Mouse (Mus musculus): ENCODE results near the gene Cxcl13. TPM values are rescaled to one million over a fixed set of nuclear protein-coding genes. Genes with fewer than 3 reads are reported as not detected.

Gene Cxcl13
- polyA plus RNA-seq, 1 experiment from 2014 or later, result 20.1 TPM

- H3K9ac ChIP-seq (ENCODE audit: low read depth, low read length), result no peak overlapping the region
- no peak overlapping the region for H3K4me2 ChIP-seq (replicated peaks; ENCODE audit: low read depth)
- H3K36me3 ChIP-seq (ENCODE audit: control insufficient read depth, insufficient read depth), result no peaks in the 10 kb centered on the region
- no peaks in the 10 kb centered on the region for H3K27me3 ChIP-seq (replicated peaks; ENCODE audit: control insufficient read depth, insufficient read depth, low read length)
- no peak overlapping the region for H3K27ac ChIP-seq (ENCODE audit: low read depth, low read length)
- TF ChIP-seq CTCF (IDR thresholded peaks at IDR 0.05; ENCODE audit: low read depth), result no peak
- 74% methylated on average over 5 of the region's 5 CpGs for WGBS
- H3K4me3 ChIP-seq (ENCODE audit: low read depth, low read length), result no peak overlapping the region
- no peaks in the 10 kb centered on the region for H3K9me3 ChIP-seq (ENCODE audit: control insufficient read depth)
- no peak for ATAC-seq
- no peaks in the 10 kb centered on the region for H3K4me1 ChIP-seq (replicated peaks; ENCODE audit: control insufficient read depth, insufficient read depth, low read length)
Measured at GRCm38 (mm10) chr5:95935035-95935434, 21.7 kb upstream of the Cxcl13 start.

GRCm38 (mm10) chr5:95936068-95936467 lies 20.7 kb upstream of the Cxcl13 start:
- no peak for ATAC-seq
- Histone ChIP-seq H3K4me2 (replicated peaks; ENCODE audit: low read depth) (no peak overlapping the region), H3K9me3 (ENCODE audit: control insufficient read depth) (no peaks in the 10 kb centered on the region), H3K4me1 (replicated peaks; ENCODE audit: control insufficient read depth, insufficient read depth, low read length) (no peaks in the 10 kb centered on the region), H3K9ac (ENCODE audit: low read depth, low read length) (no peak overlapping the region), H3K4me3 (ENCODE audit: low read depth, low read length) (no peak overlapping the region), H3K27ac (ENCODE audit: low read depth, low read length) (no peak overlapping the region), H3K27me3 (replicated peaks; ENCODE audit: control insufficient read depth, insufficient read depth, low read length) (no peaks in the 10 kb centered on the region), H3K36me3 (ENCODE audit: control insufficient read depth, insufficient read depth) (no peaks in the 10 kb centered on the region)
- TF ChIP-seq CTCF (IDR thresholded peaks at IDR 0.05; ENCODE audit: low read depth), result no peak
- 54% methylated on average over 5 of the region's 5 CpGs for WGBS

GRCm38 (mm10) chr5:95937129-95937528 lies 19.6 kb upstream of the Cxcl13 start:
- ATAC-seq, result no peak
- Histone ChIP-seq H3K9me3 (ENCODE audit: control insufficient read depth) (no peaks in the 10 kb centered on the region), H3K9ac (ENCODE audit: low read depth, low read length) (no peak overlapping the region), H3K36me3 (ENCODE audit: control insufficient read depth, insufficient read depth) (no peaks in the 10 kb centered on the region), H3K27me3 (replicated peaks; ENCODE audit: control insufficient read depth, insufficient read depth, low read length) (no peaks in the 10 kb centered on the region), H3K27ac (ENCODE audit: low read depth, low read length) (no peak overlapping the region), H3K4me3 (ENCODE audit: low read depth, low read length) (no peak overlapping the region), H3K4me2 (replicated peaks; ENCODE audit: low read depth) (no peak overlapping the region), H3K4me1 (replicated peaks; ENCODE audit: control insufficient read depth, insufficient read depth, low read length) (no peaks in the 10 kb centered on the region)
- TF ChIP-seq CTCF (IDR thresholded peaks at IDR 0.05; ENCODE audit: low read depth), result no peak
- 53% methylated on average over 2 of the region's 2 CpGs for WGBS

- H3K9me3 ChIP-seq (ENCODE audit: control insufficient read depth), result no peaks in the 10 kb centered on the region
- H3K4me3 ChIP-seq (ENCODE audit: low read depth, low read length), result no peak overlapping the region
- no peak for ATAC-seq
- TF ChIP-seq CTCF (IDR thresholded peaks at IDR 0.05; ENCODE audit: low read depth), result peak; percentile 47
- no peak overlapping the region for H3K27ac ChIP-seq (ENCODE audit: low read depth, low read length)
- H3K4me2 ChIP-seq (replicated peaks; ENCODE audit: low read depth), result no peak overlapping the region
- no peaks in the 10 kb centered on the region for H3K4me1 ChIP-seq (replicated peaks; ENCODE audit: control insufficient read depth, insufficient read depth, low read length)
- WGBS, result 58% methylated on average over 11 of the region's 11 CpGs
- H3K36me3 ChIP-seq (ENCODE audit: control insufficient read depth, insufficient read depth), result no peaks in the 10 kb centered on the region
- no peaks in the 10 kb centered on the region for H3K27me3 ChIP-seq (replicated peaks; ENCODE audit: control insufficient read depth, insufficient read depth, low read length)
- H3K9ac ChIP-seq (ENCODE audit: low read depth, low read length), result no peak overlapping the region
Measured at GRCm38 (mm10) chr5:95938044-95938625, 18.6 kb upstream of the Cxcl13 start.

GRCm38 (mm10) chr5:95940682-95941221 lies 16.0 kb upstream of the Cxcl13 start:
- no peak overlapping the region for H3K9ac ChIP-seq (ENCODE audit: low read depth, low read length)
- H3K4me3 ChIP-seq (ENCODE audit: low read depth, low read length), result no peak overlapping the region
- H3K4me1 ChIP-seq (replicated peaks; ENCODE audit: control insufficient read depth, insufficient read depth, low read length), result no peaks in the 10 kb centered on the region
- TF ChIP-seq CTCF (IDR thresholded peaks at IDR 0.05; ENCODE audit: low read depth), result no peak
- H3K4me2 ChIP-seq (replicated peaks; ENCODE audit: low read depth), result no peak overlapping the region
- WGBS, result 24% methylated on average over 4 of the region's 4 CpGs
- H3K9me3 ChIP-seq (ENCODE audit: control insufficient read depth), result no peaks in the 10 kb centered on the region
- no peaks in the 10 kb centered on the region for H3K36me3 ChIP-seq (ENCODE audit: control insufficient read depth, insufficient read depth)
- ATAC-seq, result no peak
- no peak overlapping the region for H3K27ac ChIP-seq (ENCODE audit: low read depth, low read length)
- H3K27me3 ChIP-seq (replicated peaks; ENCODE audit: control insufficient read depth, insufficient read depth, low read length), result no peaks in the 10 kb centered on the region

- WGBS, result 75% methylated on average over 7 of the region's 7 CpGs
Measured at GRCm38 (mm10) chr5:95941562-95941961, 15.2 kb upstream of the Cxcl13 start.

More at GRCm38 (mm10) chr5:95941562-95941961, 15.2 kb upstream of the Cxcl13 start:
- H3K36me3 ChIP-seq (ENCODE audit: control insufficient read depth, insufficient read depth), result no peaks in the 10 kb centered on the region
- no peak overlapping the region for H3K4me3 ChIP-seq (ENCODE audit: low read depth, low read length)
- H3K27me3 ChIP-seq (replicated peaks; ENCODE audit: control insufficient read depth, insufficient read depth, low read length), result no peaks in the 10 kb centered on the region
- no peak for TF ChIP-seq CTCF (IDR thresholded peaks at IDR 0.05; ENCODE audit: low read depth)
- H3K4me1 ChIP-seq (replicated peaks; ENCODE audit: control insufficient read depth, insufficient read depth, low read length), result no peaks in the 10 kb centered on the region
- no peak overlapping the region for H3K27ac ChIP-seq (ENCODE audit: low read depth, low read length)
- ATAC-seq, result no peak
- no peak overlapping the region for H3K4me2 ChIP-seq (replicated peaks; ENCODE audit: low read depth)
- no peaks in the 10 kb centered on the region for H3K9me3 ChIP-seq (ENCODE audit: control insufficient read depth)
- no peak overlapping the region for H3K9ac ChIP-seq (ENCODE audit: low read depth, low read length)
